Mouse (Mus musculus): ENCODE data around the gene Gm21988. TPM values are rescaled to one million over a fixed set of nuclear protein-coding genes. Genes with fewer than 3 reads are reported as not detected.

Gene Gm21988
- polyA plus RNA-seq, 1 experiment from 2014 or later, result 10.7 TPM

- 1% methylated on average over 25 of the region's 25 CpGs for WGBS
- H3K4me3 ChIP-seq, result peak within 1 kb of the TSS; percentile 49
- H3K4me1 ChIP-seq, result peaks cover 18% of the 10 kb centered on the region
- no peaks in the 10 kb centered on the region for H3K9me3 ChIP-seq (replicated peaks)
- H3K36me3 ChIP-seq, result no peaks in the 10 kb centered on the region
- H3K27me3 ChIP-seq (ENCODE audit: low read depth, poor library complexity, severe bottlenecking), result peaks cover 65% of the 10 kb centered on the region
- H3K27ac ChIP-seq (replicated peaks), result no peak within 1 kb of the TSS; the same call in 1 of the 2 replicates
- peak; percentile 67 for DNase-seq (ENCODE audit: low spot score)
Measured at GRCm38 (mm10) chr11:70254931-70255531, 15.4 kb upstream of the Gm21988 start, which contains the start of gene Alox12. Gene Alox12 (minus strand): TSS chr11:70255353.

GRCm38 (mm10) chr11:70254337-70254736 lies 14.7 kb upstream of the Gm21988 start:
- 4% methylated on average over 18 of the region's 18 CpGs for WGBS
- no peaks in the 10 kb centered on the region for H3K9me3 ChIP-seq (replicated peaks)
- H3K36me3 ChIP-seq, result no peaks in the 10 kb centered on the region
- peak overlapping the region; percentile 49 for H3K4me3 ChIP-seq
- peaks cover 65% of the 10 kb centered on the region for H3K27me3 ChIP-seq (ENCODE audit: low read depth, poor library complexity, severe bottlenecking)
- H3K27ac ChIP-seq (replicated peaks), result no peak overlapping the region
- DNase-seq (ENCODE audit: low spot score), result no peak
- H3K4me1 ChIP-seq, result peaks cover 18% of the 10 kb centered on the region

GRCm38 (mm10) chr11:70251853-70252252 lies 12.2 kb upstream of the Gm21988 start:
- Histone ChIP-seq H3K4me3 (no peak overlapping the region), H3K9me3 (replicated peaks) (no peaks in the 10 kb centered on the region), H3K27me3 (ENCODE audit: low read depth, poor library complexity, severe bottlenecking) (peaks cover 65% of the 10 kb centered on the region), H3K4me1 (peaks cover 18% of the 10 kb centered on the region), H3K36me3 (no peaks in the 10 kb centered on the region), H3K27ac (replicated peaks) (no peak overlapping the region)
- DNase-seq (ENCODE audit: low spot score), result no peak
- WGBS, result 89% methylated on average over 8 of the region's 8 CpGs

GRCm38 (mm10) chr11:70250150-70250549 lies 10.5 kb upstream of the Gm21988 start:
- H3K4me3 ChIP-seq, result no peak overlapping the region
- H3K9me3 ChIP-seq (replicated peaks), result no peaks in the 10 kb centered on the region
- no peak for DNase-seq (ENCODE audit: low spot score)
- H3K27ac ChIP-seq (replicated peaks), result no peak overlapping the region
- 77% methylated on average over 11 of the region's 11 CpGs for WGBS
- no peaks in the 10 kb centered on the region for H3K36me3 ChIP-seq
- H3K27me3 ChIP-seq (ENCODE audit: low read depth, poor library complexity, severe bottlenecking), result peaks cover 56% of the 10 kb centered on the region
- peaks cover 14% of the 10 kb centered on the region for H3K4me1 ChIP-seq

GRCm38 (mm10) chr11:70247136-70247845 lies 7.7 kb upstream of the Gm21988 start:
- peak; percentile 49 for DNase-seq (ENCODE audit: low spot score)
- Histone ChIP-seq H3K27ac (replicated peaks) (no peak overlapping the region), H3K4me1 (no peaks in the 10 kb centered on the region), H3K27me3 (ENCODE audit: low read depth, poor library complexity, severe bottlenecking) (peaks cover 28% of the 10 kb centered on the region), H3K36me3 (no peaks in the 10 kb centered on the region), H3K4me3 (no peak overlapping the region), H3K9me3 (replicated peaks) (no peaks in the 10 kb centered on the region)
- WGBS, result 51% methylated on average over 9 of the region's 9 CpGs

- Histone ChIP-seq H3K9me3 (replicated peaks) (no peaks in the 10 kb centered on the region), H3K36me3 (no peaks in the 10 kb centered on the region), H3K27me3 (ENCODE audit: low read depth, poor library complexity, severe bottlenecking) (peaks cover 9% of the 10 kb centered on the region; the same call in 1 of the 2 replicates), H3K4me1 (peaks cover 22% of the 10 kb centered on the region), H3K4me3 (no peak overlapping the region), H3K27ac (replicated peaks) (no peak overlapping the region)
- 76% methylated on average over 11 of the region's 11 CpGs for WGBS
- no peak for DNase-seq (ENCODE audit: low spot score)
Measured at GRCm38 (mm10) chr11:70242591-70242990, 3.0 kb upstream of the Gm21988 start.

- Histone ChIP-seq H3K27me3 (ENCODE audit: low read depth, poor library complexity, severe bottlenecking) (no peaks in the 10 kb centered on the region), H3K4me3 (peak overlapping the region; percentile 93), H3K4me1 (peaks cover 50% of the 10 kb centered on the region), H3K27ac (replicated peaks) (peak overlapping the region; percentile 95), H3K9me3 (replicated peaks) (no peaks in the 10 kb centered on the region), H3K36me3 (peaks cover 25% of the 10 kb centered on the region)
- 13% methylated on average over 23 of the region's 23 CpGs for WGBS
- no peak for DNase-seq (ENCODE audit: low spot score)
Measured at GRCm38 (mm10) chr11:70238591-70239440, 814 bp downstream of the Gm21988 start.

GRCm38 (mm10) chr11:70237457-70238167 lies 2.0 kb downstream of the Gm21988 start, which contains the start of gene 0610010K14Rik:
Gene 0610010K14Rik (minus strand): TSS chr11:70237914.
- WGBS, result under 1% methylated on average over 67 of the region's 70 CpGs
- H3K27ac ChIP-seq (replicated peaks), result peak within 1 kb of the TSS; percentile 95
- peak within 1 kb of the TSS; percentile 93 for H3K4me3 ChIP-seq
- H3K4me1 ChIP-seq, result peaks cover 62% of the 10 kb centered on the region
- peaks cover 25% of the 10 kb centered on the region for H3K36me3 ChIP-seq
- H3K27me3 ChIP-seq (ENCODE audit: low read depth, poor library complexity, severe bottlenecking), result no peaks in the 10 kb centered on the region
- H3K9me3 ChIP-seq (replicated peaks), result no peaks in the 10 kb centered on the region
- peak; percentile 98 for DNase-seq (ENCODE audit: low spot score)

- H3K4me3 ChIP-seq, result peak overlapping the region; percentile 93
- H3K36me3 ChIP-seq, result peaks cover 25% of the 10 kb centered on the region
- 52% methylated on average over 7 of the region's 7 CpGs for WGBS
- H3K27me3 ChIP-seq (ENCODE audit: low read depth, poor library complexity, severe bottlenecking), result peaks cover 5% of the 10 kb centered on the region; the same call in 1 of the 2 replicates
- H3K9me3 ChIP-seq (replicated peaks), result no peaks in the 10 kb centered on the region
- DNase-seq (ENCODE audit: low spot score), result no peak
- peak overlapping the region; percentile 95 for H3K27ac ChIP-seq (replicated peaks)
- peaks cover 69% of the 10 kb centered on the region for H3K4me1 ChIP-seq
Measured at GRCm38 (mm10) chr11:70236717-70237116, 2.9 kb downstream of the Gm21988 start.

- Histone ChIP-seq H3K36me3 (peaks cover 25% of the 10 kb centered on the region), H3K4me1 (peaks cover 69% of the 10 kb centered on the region), H3K9me3 (replicated peaks) (no peaks in the 10 kb centered on the region), H3K27me3 (ENCODE audit: low read depth, poor library complexity, severe bottlenecking) (peaks cover 19% of the 10 kb centered on the region), H3K27ac (replicated peaks) (no peak overlapping the region), H3K4me3 (peak overlapping the region; percentile 14; the same call in 1 of the 2 replicates)
- DNase-seq (ENCODE audit: low spot score), result no peak
- 92% methylated on average over 12 of the region's 12 CpGs for WGBS
Measured at GRCm38 (mm10) chr11:70235254-70235900, 4.3 kb downstream of the Gm21988 start.

GRCm38 (mm10) chr11:70234497-70234896 lies 5.1 kb downstream of the Gm21988 start:
- Histone ChIP-seq H3K36me3 (peaks cover 25% of the 10 kb centered on the region), H3K27ac (replicated peaks) (no peak overlapping the region), H3K9me3 (replicated peaks) (no peaks in the 10 kb centered on the region), H3K4me3 (no peak overlapping the region), H3K27me3 (ENCODE audit: low read depth, poor library complexity, severe bottlenecking) (peaks cover 27% of the 10 kb centered on the region), H3K4me1 (peaks cover 74% of the 10 kb centered on the region)
- no peak for DNase-seq (ENCODE audit: low spot score)
- WGBS, result 88% methylated on average over 8 of the region's 8 CpGs

All from midbrain, embryonic 10.5 days (tissue).